Mouse (Mus musculus) olfactory bulb, adult 2 months (tissue): ENCODE measurements around the gene Dnajc1. TPM values are rescaled to one million over a fixed set of nuclear protein-coding genes. Genes with fewer than 3 reads are reported as not detected.

Experiments used
- H3K27ac ChIP-seq: fragments of 200-500 bp; 2 replicates; pipeline ENCODE4 v1.5.1; 2012; ENCODE audit warnings: low read depth, low read length; ENCODE audit not compliant: insufficient read depth
- H3K4me1 ChIP-seq: fragments of 200-500 bp; 2 replicates; pipeline ENCODE4 v1.6.1; 2012; ENCODE audit warnings: low read length; ENCODE audit not compliant: control insufficient read depth, insufficient read depth
- H3K4me3 ChIP-seq: fragments of 200-500 bp; 2 replicates; pipeline ENCODE4 v1.5.1; 2012; ENCODE audit warnings: mild to moderate bottlenecking, low read depth, low read length, moderate library complexity; ENCODE audit not compliant: insufficient read depth
- CTCF ChIP-seq: fragments of 200-500 bp; IDR thresholded peaks from 2 replicates; pipeline ENCODE4 v1.5.1; 2012; ENCODE audit warnings: low read depth, mild to moderate bottlenecking, low read length, moderate library complexity; ENCODE audit not compliant: insufficient read depth
- POLR2A ChIP-seq: fragments of 200-500 bp; IDR thresholded peaks from 2 replicates; pipeline ENCODE4 v1.6.1; 2012; ENCODE audit warnings: mild to moderate bottlenecking, low read depth, low read length, moderate library complexity; ENCODE audit not compliant: insufficient read depth
- WGBS: fragments of 180-500 bp; shearing (Covaris S2); methylation state at CpG from one replicate; pipeline ENCODE4 v1.1.7; 2018; 5-methylcytosine and 5-hydroxymethylcytosine counted together
- polyA plus RNA-seq: library from polyadenylated mRNA; stranded (reverse); fragments of >200 nt; gene quantifications from 2 replicates; pipeline ENCODE4 v1.2.4, GENCODE M21; 2012; ENCODE audit warnings: low replicate concordance; ENCODE audit not compliant: missing spikeins, insufficient read depth, insufficient read length

Dnajc1 gene
- polyA plus RNA-seq, 1 experiment: not detected

- no peak overlapping the region for H3K4me3 ChIP-seq
- 73% methylated on average over 11 of the region's 11 CpGs for WGBS
- no peaks in the 10 kb centered on the region for H3K4me1 ChIP-seq
- no peak overlapping the region for H3K27ac ChIP-seq
- TF ChIP-seq CTCF: no peak
- no peak for TF ChIP-seq POLR2A
Measured at GRCm38 (mm10) chr2:18372400-18373182, 20.0 kb downstream of the Dnajc1 start.

GRCm38 (mm10) chr2:18370794-18371498, 21.7 kb downstream of the Dnajc1 start:
- whole genome bisulfite sequencing: 90% methylated on average over 4 of the region's 4 CpGs
- no peak for TF ChIP-seq POLR2A
- no peak for TF ChIP-seq CTCF
- Histone ChIP-seq H3K4me3 (no peak overlapping the region), H3K4me1 (no peaks in the 10 kb centered on the region), H3K27ac (no peak overlapping the region)

GRCm38 (mm10) chr2:18364402-18364801, 28.2 kb downstream of the Dnajc1 start:
- no peak overlapping the region for H3K4me3 ChIP-seq
- WGBS: 81% methylated on average over 1 of the region's 1 CpGs
- TF ChIP-seq POLR2A (no peak), CTCF (no peak)
- H3K27ac ChIP-seq: no peak overlapping the region
- no peaks in the 10 kb centered on the region for H3K4me1 ChIP-seq

GRCm38 (mm10) chr2:18355293-18355692, 37.3 kb downstream of the Dnajc1 start:
- TF ChIP-seq POLR2A (no peak), CTCF (no peak)
- no peak overlapping the region for H3K4me3 ChIP-seq
- H3K27ac ChIP-seq: no peak overlapping the region
- no peaks in the 10 kb centered on the region for H3K4me1 ChIP-seq

GRCm38 (mm10) chr2:18352620-18353019, 40.0 kb downstream of the Dnajc1 start:
- 77% methylated on average over 2 of the region's 2 CpGs for WGBS
- TF ChIP-seq CTCF (no peak), POLR2A (no peak)
- Histone ChIP-seq H3K4me3 (no peak overlapping the region), H3K27ac (no peak overlapping the region), H3K4me1 (no peaks in the 10 kb centered on the region)

GRCm38 (mm10) chr2:18343464-18343863, 49.2 kb downstream of the Dnajc1 start:
- no peak overlapping the region for H3K4me3 ChIP-seq
- WGBS: 55% methylated on average over 2 of the region's 2 CpGs
- no peaks in the 10 kb centered on the region; the same call in 1 of the 2 replicates for H3K4me1 ChIP-seq
- no peak for TF ChIP-seq POLR2A
- no peak for TF ChIP-seq CTCF
- H3K27ac ChIP-seq: no peak overlapping the region

GRCm38 (mm10) chr2:18318671-18319070, 74.0 kb downstream of the Dnajc1 start:
- H3K27ac ChIP-seq: no peak overlapping the region
- WGBS: 91% methylated on average over 2 of the region's 2 CpGs
- H3K4me3 ChIP-seq: no peak overlapping the region
- no peaks in the 10 kb centered on the region for H3K4me1 ChIP-seq
- no peak for TF ChIP-seq POLR2A
- no peak for TF ChIP-seq CTCF

GRCm38 (mm10) chr2:18317503-18318281, 74.9 kb downstream of the Dnajc1 start:
- H3K27ac ChIP-seq: no peak overlapping the region
- H3K4me1 ChIP-seq: no peaks in the 10 kb centered on the region
- H3K4me3 ChIP-seq: no peak overlapping the region
- WGBS: 73% methylated on average over 7 of the region's 7 CpGs
- no peak for TF ChIP-seq CTCF
- no peak for TF ChIP-seq POLR2A
